Mouse (Mus musculus): ENCODE data around the gene Lyst. TPM values are rescaled to one million over a fixed set of nuclear protein-coding genes. Genes with fewer than 3 reads are reported as not detected.
"Not testable (repeated sequence)": the region's sequence is repeated elsewhere in the genome, so short reads cannot be mapped to it uniquely, and the experiment has no call there.

Gene Lyst
- 1.1 and 1.7 TPM in 2 replicates for polyA plus RNA-seq (2015; fragmentation: Nextera tagmentation; extraction: Ambion mirVana)

- Histone ChIP-seq H3K36me3 (ENCODE audit: control insufficient read depth, insufficient read depth) (no peaks in the 10 kb centered on the region), H3K4me3 (ENCODE audit: low read depth, low read length) (peak within 1 kb of the TSS; percentile 83), H3K4me1 (replicated peaks; ENCODE audit: control insufficient read depth, insufficient read depth, low read length) (peaks cover 6% of the 10 kb centered on the region; the same call in 1 of the 2 replicates), H3K27me3 (replicated peaks; ENCODE audit: control insufficient read depth, insufficient read depth, low read length) (no peaks in the 10 kb centered on the region), H3K27ac (ENCODE audit: low read depth, low read length) (no peak within 1 kb of the TSS), H3K9ac (ENCODE audit: low read depth, low read length) (peak within 1 kb of the TSS; percentile 71), H3K4me2 (replicated peaks; ENCODE audit: low read depth) (peak within 1 kb of the TSS; percentile 95), H3K9me3 (ENCODE audit: control insufficient read depth) (no peaks in the 10 kb centered on the region)
- ATAC-seq: peak; percentile 100
- TF ChIP-seq CTCF (IDR thresholded peaks at IDR 0.05; ENCODE audit: low read depth): peak; percentile 57
- WGBS: under 1% methylated on average over 57 of the region's 88 CpGs
These were observed at the start of gene Lyst for GRCm38 (mm10) chr13:13590048-13591011. TSS of gene Lyst (plus strand) at chr13:13590397.

DNA sequence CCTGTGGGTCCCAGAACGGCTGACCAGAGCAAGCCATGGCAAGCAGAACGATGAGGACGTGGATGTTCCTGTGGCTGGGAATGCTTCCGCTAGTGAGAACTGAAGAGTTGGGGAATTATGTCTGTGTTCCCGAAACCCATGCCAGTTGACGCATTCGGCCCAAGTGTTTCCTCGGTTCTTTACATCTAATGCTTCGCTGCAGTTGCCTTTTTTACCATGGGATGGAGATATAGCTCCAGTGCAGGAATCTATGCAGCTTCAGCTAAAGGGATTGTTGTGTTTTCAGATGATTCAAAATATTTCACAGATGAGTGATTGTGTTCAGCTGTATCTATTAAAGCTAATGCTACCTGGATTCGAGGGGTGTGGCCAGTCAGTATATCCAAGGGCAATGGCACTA, 47.1 kb upstream of the Lyst start:
- not testable (repeated sequence) for H3K4me2 ChIP-seq (replicated peaks; ENCODE audit: low read depth); H3K4me1 ChIP-seq (replicated peaks; ENCODE audit: control insufficient read depth, insufficient read depth, low read length); H3K4me3 ChIP-seq (ENCODE audit: low read depth, low read length); H3K27ac ChIP-seq (ENCODE audit: low read depth, low read length); H3K36me3 ChIP-seq (ENCODE audit: control insufficient read depth, insufficient read depth); ATAC-seq; H3K27me3 ChIP-seq (replicated peaks; ENCODE audit: control insufficient read depth, insufficient read depth, low read length); H3K9me3 ChIP-seq (ENCODE audit: control insufficient read depth); H3K9ac ChIP-seq (ENCODE audit: low read depth, low read length)
- 96% methylated on average over 10 of the region's 10 CpGs for WGBS
- TF ChIP-seq CTCF (IDR thresholded peaks at IDR 0.05; ENCODE audit: low read depth): peak; percentile 25; the same call in 1 of the 2 replicates

DNA sequence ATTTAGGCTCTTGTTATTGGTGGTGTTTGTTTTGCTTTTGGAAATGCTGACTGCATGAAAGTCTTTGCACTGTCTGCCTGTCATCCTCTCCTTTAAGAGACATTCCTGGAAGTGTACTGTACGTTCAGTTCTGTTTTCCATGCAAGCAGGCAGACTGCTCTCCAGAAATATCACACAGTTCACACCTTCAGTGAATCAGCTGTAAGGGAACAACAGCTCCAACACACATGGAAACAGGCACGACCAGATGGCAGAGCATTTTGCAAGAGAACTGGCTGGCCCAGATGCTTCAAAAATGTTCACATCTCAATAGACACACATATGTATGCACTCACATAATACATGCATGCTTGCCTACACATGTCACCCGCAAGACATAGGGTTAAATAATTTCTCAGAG, 43.4 kb upstream of the Lyst start:
- Histone ChIP-seq H3K9ac (ENCODE audit: low read depth, low read length) (no peak overlapping the region), H3K4me3 (ENCODE audit: low read depth, low read length) (no peak overlapping the region), H3K27ac (ENCODE audit: low read depth, low read length) (no peak overlapping the region), H3K4me2 (replicated peaks; ENCODE audit: low read depth) (no peak overlapping the region), H3K36me3 (ENCODE audit: control insufficient read depth, insufficient read depth) (no peaks in the 10 kb centered on the region), H3K4me1 (replicated peaks; ENCODE audit: control insufficient read depth, insufficient read depth, low read length) (no peaks in the 10 kb centered on the region), H3K27me3 (replicated peaks; ENCODE audit: control insufficient read depth, insufficient read depth, low read length) (no peaks in the 10 kb centered on the region), H3K9me3 (ENCODE audit: control insufficient read depth) (no peaks in the 10 kb centered on the region)
- TF ChIP-seq CTCF (IDR thresholded peaks at IDR 0.05; ENCODE audit: low read depth): no peak
- no peak for ATAC-seq
- WGBS: 64% methylated on average over 3 of the region's 3 CpGs

DNA sequence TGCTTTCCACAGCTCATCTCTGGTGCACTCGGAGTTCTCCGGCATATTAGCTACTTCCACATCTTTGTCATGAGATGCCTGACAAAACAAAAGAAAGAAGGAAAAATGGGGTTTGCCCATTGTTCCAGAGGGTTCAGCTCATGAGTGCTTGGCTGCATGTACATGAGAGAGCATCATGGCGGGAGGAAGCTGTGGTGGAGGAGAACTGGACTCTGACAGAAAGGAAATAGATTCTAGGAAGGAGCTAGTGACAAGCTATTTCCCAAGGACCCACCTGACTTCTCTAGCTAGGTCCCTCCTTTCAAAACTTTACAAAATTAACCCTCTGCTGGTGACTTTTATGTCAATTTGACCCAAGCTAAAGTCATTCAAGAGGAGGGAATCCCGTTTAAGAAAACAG, 42.3 kb upstream of the Lyst start:
- Histone ChIP-seq H3K27me3 (replicated peaks; ENCODE audit: control insufficient read depth, insufficient read depth, low read length) (no peaks in the 10 kb centered on the region), H3K27ac (ENCODE audit: low read depth, low read length) (no peak overlapping the region), H3K4me2 (replicated peaks; ENCODE audit: low read depth) (no peak overlapping the region), H3K36me3 (ENCODE audit: control insufficient read depth, insufficient read depth) (no peaks in the 10 kb centered on the region), H3K9ac (ENCODE audit: low read depth, low read length) (no peak overlapping the region), H3K9me3 (ENCODE audit: control insufficient read depth) (no peaks in the 10 kb centered on the region), H3K4me3 (ENCODE audit: low read depth, low read length) (no peak overlapping the region), H3K4me1 (replicated peaks; ENCODE audit: control insufficient read depth, insufficient read depth, low read length) (no peaks in the 10 kb centered on the region)
- no peak for ATAC-seq
- WGBS: 93% methylated on average over 4 of the region's 4 CpGs
- no peak for TF ChIP-seq CTCF (IDR thresholded peaks at IDR 0.05; ENCODE audit: low read depth)

- Histone ChIP-seq H3K4me1 (replicated peaks; ENCODE audit: control insufficient read depth, insufficient read depth, low read length) (no peaks in the 10 kb centered on the region), H3K27ac (ENCODE audit: low read depth, low read length) (no peak overlapping the region), H3K9me3 (ENCODE audit: control insufficient read depth) (no peaks in the 10 kb centered on the region), H3K36me3 (ENCODE audit: control insufficient read depth, insufficient read depth) (no peaks in the 10 kb centered on the region), H3K9ac (ENCODE audit: low read depth, low read length) (no peak overlapping the region), H3K4me3 (ENCODE audit: low read depth, low read length) (no peak overlapping the region), H3K4me2 (replicated peaks; ENCODE audit: low read depth) (no peak overlapping the region), H3K27me3 (replicated peaks; ENCODE audit: control insufficient read depth, insufficient read depth, low read length) (no peaks in the 10 kb centered on the region)
- 82% methylated on average over 6 of the region's 6 CpGs for WGBS
- no peak for ATAC-seq
- no peak for TF ChIP-seq CTCF (IDR thresholded peaks at IDR 0.05; ENCODE audit: low read depth)
These were observed 41.6 kb upstream of the Lyst start for GRCm38 (mm10) chr13:13548431-13549190.
